Mouse (Mus musculus) yolk sac, embryonic 10.5 days (tissue): ENCODE data around the gene Lingo1.

ENCODE experiments used
- DNase-seq: peaks from one replicate; pipeline ENCODE4 v3.0.0-alpha.2; 2017; ENCODE audit warnings: low spot score

Gene Lingo1

DNA sequence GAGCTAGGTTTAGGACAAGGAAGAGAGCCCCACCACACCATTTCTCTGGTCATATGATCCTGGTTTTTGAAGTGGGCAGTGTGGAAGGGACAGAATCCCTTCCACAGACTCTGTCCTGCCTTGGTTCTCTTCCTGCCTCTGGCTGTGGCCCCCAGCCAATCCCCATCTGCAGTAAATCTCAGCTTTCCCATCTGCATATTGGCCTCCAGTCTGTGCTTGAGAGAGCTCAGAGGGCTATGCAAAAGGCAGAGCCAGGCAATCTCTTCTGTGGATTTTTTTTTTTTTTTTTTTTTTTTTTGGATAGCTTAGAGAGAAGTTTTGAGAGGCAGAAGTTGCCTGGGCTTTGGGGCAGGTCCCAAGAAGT is 190.8 kb downstream of the Lingo1 start:
- DNase-seq, result no peak

DNA sequence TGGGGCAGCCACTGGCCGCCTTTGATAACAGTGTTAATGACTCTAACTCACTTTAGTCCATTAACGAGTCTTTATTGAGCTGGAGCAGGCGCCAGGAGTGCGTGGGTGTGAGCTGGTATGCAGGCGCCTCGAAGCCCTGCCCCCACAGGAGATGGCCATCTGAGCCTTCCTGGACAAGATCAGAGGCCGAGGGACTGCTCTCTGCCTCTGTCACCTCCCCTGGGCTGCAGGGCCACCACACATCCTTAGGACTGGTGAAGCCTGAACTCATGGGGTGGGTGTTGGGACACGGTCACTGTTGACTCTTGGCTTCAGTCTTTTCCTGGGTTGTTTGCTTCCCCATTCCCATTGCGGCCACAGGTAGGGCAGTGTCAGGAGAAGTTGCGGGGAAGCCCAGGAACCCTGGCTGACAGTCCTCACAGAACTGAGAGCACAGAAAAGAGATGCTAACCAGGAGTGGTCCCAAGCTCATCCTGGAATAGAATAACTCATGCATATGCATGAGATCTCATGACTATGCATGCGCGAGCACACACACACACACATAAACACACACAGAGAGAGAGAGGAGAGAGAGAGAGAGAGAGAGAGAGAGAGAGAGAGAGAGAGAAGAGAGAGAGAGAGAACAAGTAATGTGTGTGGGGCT is 191.3 kb downstream of the Lingo1 start:
- no peak for DNase-seq

DNA sequence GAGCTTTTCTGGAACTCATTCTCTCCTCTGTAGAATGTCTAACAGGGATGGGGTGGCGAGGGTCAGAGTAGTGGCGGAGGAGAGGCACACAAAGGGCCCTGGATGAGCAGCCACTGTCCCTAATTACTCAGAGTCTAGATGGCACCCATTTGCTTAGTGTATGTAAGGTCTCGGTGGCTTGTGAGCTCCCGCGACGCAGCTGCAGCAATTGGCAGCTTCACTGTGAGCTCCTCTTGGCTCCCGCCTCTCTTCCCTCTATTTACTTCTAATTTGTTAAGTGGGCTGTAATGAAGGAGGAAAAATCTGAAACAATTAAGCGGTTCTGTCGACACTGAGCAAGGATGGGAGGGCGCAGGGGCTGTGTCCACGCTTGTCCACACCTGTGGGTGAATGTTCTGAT is 195.6 kb downstream of the Lingo1 start:
- DNase-seq, result no peak

DNA sequence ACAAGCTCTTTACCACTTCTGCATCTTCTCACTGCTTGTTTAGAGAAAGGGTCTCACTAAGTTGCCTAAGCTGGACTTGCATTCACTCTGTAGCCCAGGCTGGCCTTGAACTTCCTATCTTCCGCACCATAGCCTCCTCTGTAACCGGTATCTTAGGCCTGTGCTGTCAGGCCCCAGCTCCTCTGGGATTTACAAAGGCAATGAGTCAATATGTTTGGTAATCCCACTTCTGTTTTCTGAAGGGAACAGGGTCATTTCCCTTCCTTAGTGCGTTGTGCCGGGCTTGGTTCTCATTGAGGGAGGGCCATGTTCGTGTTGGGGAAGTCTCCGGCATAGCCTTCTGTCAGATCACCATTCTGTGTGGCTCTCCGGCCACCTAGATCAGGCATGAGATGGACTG is 203.6 kb downstream of the Lingo1 start:
- DNase-seq, result no peak

GRCm38 (mm10) chr9:56591248-56591888 is 204.9 kb downstream of the Lingo1 start:
- DNase-seq, result no peak

- DNase-seq, result no peak
These were observed 206.5 kb downstream of the Lingo1 start for GRCm38 (mm10) chr9:56589762-56590161.

DNA sequence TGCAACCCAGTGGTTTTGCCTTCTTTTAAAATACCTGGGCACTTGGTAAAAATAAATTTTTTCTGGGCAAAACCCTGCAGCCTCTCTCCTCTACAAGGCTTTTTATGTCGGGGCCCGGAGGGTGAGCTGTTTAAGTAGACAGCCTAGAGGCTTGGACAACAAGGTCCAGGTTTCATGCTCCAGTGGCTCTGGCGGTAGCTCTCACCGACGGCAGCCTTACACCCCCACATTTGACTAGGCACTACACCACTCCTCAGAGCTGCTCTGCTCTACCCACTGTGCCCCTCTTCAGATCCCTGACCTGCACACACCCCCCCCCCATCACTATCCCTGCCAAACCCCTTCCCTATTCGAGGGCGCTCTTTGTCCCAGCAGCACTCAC is 212.2 kb downstream of the Lingo1 start:
- DNase-seq, result no peak

DNA sequence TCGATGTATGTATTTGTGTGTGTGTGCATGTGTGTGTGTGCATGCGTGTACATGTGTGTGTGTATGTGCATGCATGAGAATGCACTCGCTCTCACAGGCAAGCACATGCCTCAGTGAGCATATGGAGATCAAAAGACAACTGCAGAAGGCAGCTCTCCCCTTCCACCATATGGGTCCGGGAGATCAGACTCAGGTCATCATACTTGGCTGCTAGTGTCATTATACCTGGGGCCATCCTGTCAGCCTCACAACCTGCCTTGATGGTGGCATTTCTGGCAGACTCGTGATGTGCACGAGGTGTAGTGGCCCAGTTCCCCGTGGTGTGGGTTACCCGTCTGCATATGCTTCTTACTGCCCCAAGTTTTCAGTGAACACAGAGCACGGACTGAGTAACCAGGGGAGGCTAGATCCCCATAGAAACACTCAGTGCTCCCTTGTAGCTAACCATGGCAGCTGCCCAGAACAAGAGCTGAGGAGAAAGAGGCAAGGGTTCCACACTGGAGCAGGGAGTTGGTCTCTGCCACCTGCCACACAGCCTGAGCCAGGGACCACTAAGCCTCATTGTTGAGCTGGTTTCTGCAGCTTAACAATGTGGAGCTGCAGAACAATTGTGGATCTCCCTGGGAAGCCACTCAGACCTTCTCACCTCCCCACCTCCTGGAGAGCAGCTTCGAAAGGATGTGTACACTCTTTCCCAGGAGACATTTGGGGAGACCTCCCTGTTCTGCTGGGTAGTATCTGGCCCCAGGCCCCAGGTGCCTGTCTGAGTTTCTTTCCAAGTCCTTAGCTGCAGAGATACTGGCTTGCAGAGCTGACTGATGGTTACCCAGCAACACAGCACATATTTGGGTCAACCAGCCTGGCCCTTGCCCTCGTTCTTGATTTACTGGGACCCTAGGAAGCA is 212.9 kb downstream of the Lingo1 start:
- no peak for DNase-seq

DNA sequence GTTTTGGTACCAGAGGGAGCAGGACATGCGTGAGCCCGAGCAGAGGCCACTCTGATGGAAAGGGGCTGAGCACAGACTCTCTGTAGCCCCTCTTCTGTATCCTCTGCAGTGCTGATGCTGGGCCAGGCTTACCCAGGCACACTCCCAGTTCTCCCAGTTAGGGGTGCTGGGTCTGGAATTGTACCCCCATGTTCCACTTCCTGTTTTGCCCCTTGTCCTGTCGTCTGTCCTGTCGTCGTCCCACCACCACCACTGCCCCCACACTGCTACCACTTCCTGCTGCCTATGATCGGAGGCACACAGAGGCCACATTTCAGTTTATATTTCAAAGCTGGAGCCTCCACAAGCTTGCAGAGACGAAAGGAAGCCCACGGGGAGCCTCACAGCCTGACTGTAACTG is 213.6 kb downstream of the Lingo1 start:
- DNase-seq, result no peak

- no peak for DNase-seq
These were observed 214.6 kb downstream of the Lingo1 start for GRCm38 (mm10) chr9:56581700-56582099.

DNA sequence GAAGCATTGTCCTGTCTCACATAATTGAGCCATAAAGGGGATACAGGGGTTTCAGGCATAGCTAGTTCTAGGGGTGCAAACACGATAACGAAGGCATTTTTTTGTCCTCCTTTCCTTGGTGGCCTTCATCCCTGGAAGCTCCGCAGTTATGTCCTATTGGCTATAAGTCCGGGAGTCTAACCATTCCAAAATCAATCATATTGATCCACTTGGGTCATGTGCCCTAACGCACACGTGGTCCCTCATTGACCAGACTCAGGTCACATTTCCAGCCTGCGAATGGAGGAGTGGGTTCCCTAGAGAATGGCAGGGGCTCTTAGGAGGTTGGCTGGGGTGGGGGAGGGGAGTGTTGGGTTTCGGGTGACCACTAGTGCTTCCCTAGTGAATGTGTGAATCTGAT is 215.3 kb downstream of the Lingo1 start:
- DNase-seq, result no peak

DNA sequence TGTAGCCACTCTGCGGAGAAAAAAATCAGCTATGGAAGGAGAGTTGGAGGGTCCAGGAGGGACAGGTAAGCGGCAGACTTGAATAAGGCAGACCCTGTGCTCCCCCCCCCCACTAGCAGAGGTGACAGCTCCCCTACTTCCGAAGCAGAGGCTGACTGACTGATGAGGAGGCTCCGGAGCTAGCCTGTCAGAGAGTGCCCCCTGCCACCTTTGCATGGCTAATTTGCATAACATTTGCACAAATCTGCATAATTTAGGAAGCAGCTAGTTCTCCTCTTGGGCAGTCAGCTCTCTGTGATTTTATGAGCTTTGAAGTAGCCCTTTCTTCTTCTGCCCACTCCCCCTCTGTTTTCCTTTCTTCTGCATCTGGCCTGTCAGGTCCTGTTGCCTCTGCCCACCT is 216.2 kb downstream of the Lingo1 start:
- DNase-seq, result no peak

- no peak for DNase-seq
These were observed 218.9 kb downstream of the Lingo1 start for GRCm38 (mm10) chr9:56577405-56577804.

DNA sequence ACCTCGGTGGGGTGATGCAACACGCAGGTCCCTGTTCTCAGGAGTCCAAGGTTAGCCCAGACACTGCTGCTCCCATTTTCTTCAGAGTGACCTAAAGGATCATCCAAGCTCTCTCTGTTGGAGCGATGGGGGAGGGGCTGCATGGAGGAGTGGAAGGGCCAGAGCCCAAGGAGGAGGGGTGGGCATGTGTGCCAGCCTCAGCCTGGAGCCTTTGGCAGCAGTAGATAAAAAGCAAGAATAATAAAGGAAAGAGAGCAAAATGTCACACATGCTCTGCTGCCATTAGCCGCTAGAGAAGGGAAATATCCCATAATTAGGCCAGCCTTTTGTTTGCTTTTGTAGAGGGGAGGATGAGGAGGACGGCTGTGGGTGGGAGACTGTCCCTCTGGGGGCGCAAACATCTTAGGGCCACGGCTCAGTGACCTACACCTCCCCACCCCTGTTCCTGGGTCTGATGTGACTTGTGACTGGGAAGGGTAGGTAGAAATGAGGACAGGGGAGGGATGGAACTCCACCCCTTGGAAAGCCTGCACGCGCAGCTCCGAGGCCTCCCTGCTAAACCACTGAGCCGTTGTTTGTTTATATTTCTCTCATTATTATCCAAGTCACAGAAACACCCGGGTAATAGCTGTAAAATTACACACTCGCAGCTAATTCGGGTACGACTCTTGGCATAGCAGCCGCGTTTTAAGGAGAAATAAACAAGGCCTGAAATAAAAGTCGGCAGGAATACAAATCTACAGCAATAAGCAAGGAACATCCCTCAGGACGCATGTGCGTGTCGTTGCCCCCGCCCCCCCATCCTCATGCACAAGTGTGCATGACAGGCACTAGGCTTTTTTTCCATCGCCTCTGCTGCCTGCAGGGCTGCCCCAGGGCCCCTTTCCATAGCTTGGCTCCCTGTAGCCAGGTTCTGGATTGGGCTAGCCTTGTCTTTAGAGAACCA is 223.5 kb downstream of the Lingo1 start:
- no peak for DNase-seq
